In genomic region chr16:95093753-95094152, GRCm38 (mm10) we compare ENCODE assay signal across 7 mouse cellular contexts.
DNase-seq lines count a peak whose midpoint lies in the region; ATAC-seq and TF ChIP-seq lines count a peak whose summit lies in the region.

No protein-coding gene starts in this region.

- 13% methylated on average over 10 of the region's 10 CpGs for WGBS in heart, postnatal 0 days
- 22% methylated on average over 10 of the region's 10 CpGs for WGBS in liver, embryonic 11.5 days

- TF ChIP-seq CTCF in heart, postnatal 0 days (IDR thresholded peaks at IDR 0.05; ENCODE audit: low read depth): no peak

- no peak overlapping the region for H3K27ac ChIP-seq in heart, postnatal 0 days (ENCODE audit: low read depth)
- H3K27ac ChIP-seq in liver, embryonic 11.5 days (ENCODE audit: low read depth, low read length): no peak overlapping the region

- H3K4me1 ChIP-seq in heart, postnatal 0 days (ENCODE audit: control insufficient read depth, insufficient read depth): no peaks in the 10 kb centered on the region
- H3K4me1 ChIP-seq in liver, embryonic 11.5 days (replicated peaks; ENCODE audit: control insufficient read depth, insufficient read depth, low read length): no peaks in the 10 kb centered on the region

- peak; percentile 38 to 42 for DNase-seq in right cerebral cortex, postnatal 10 days (ENCODE audit: low spot score in 2 of 2)
- DNase-seq in right cerebral cortex, postnatal 36 days (ENCODE audit: low spot score in 2 of 2): no peak
- DNase-seq in adrenal gland, postnatal 25 days: peak; percentile 15
- DNase-seq in heart, postnatal 0 days (ENCODE audit: low spot score): peak; percentile 66
- peak; percentile 51 for DNase-seq in liver, embryonic 11.5 days (ENCODE audit: low spot score)
- DNase-seq in frontal cortex, adult 2 months (ENCODE audit: extremely low spot score in 1 of 2, low spot score in 1 of 2): no peak
- no peak for DNase-seq in T-cell, adult 2 months (ENCODE audit: low spot score)

- no peak overlapping the region for H3K9ac ChIP-seq in heart, postnatal 0 days (replicated peaks; ENCODE audit: low read depth, low read length)
- H3K9ac ChIP-seq in liver, embryonic 11.5 days (ENCODE audit: low read depth, low read length): no peak overlapping the region

- no peak overlapping the region for H3K4me2 ChIP-seq in heart, postnatal 0 days (ENCODE audit: low read depth, low read length)
- H3K4me2 ChIP-seq in liver, embryonic 11.5 days: no peak overlapping the region

- no peaks in the 10 kb centered on the region for H3K36me3 ChIP-seq in heart, postnatal 0 days (replicated peaks; ENCODE audit: control insufficient read depth, insufficient read depth, low read length)
- H3K36me3 ChIP-seq in liver, embryonic 11.5 days (ENCODE audit: control insufficient read depth, insufficient read depth, low read length): no peaks in the 10 kb centered on the region

- no peak overlapping the region for H3K4me3 ChIP-seq in heart, postnatal 0 days (ENCODE audit: low read depth, low read length)
- H3K4me3 ChIP-seq in liver, embryonic 11.5 days (ENCODE audit: low read depth, low read length): no peak overlapping the region

- ATAC-seq in heart, postnatal 0 days (ENCODE audit: insufficient read depth, low read depth): peak; percentile 81
- no peak for ATAC-seq in liver, embryonic 11.5 days (replicated peaks; ENCODE audit: low FRiP score)

- TF ChIP-seq EP300 in heart, postnatal 0 days (IDR thresholded peaks at IDR 0.05; ENCODE audit: low read depth): no peak

- no peaks in the 10 kb centered on the region for H3K9me3 ChIP-seq in heart, postnatal 0 days (replicated peaks; ENCODE audit: control insufficient read depth, low read length)
- no peaks in the 10 kb centered on the region for H3K9me3 ChIP-seq in liver, embryonic 11.5 days (ENCODE audit: control insufficient read depth, low read length)

- no peaks in the 10 kb centered on the region for H3K27me3 ChIP-seq in heart, postnatal 0 days (ENCODE audit: control insufficient read depth, insufficient read depth, low read length)
- no peaks in the 10 kb centered on the region for H3K27me3 ChIP-seq in liver, embryonic 11.5 days (replicated peaks; ENCODE audit: control insufficient read depth, insufficient read depth, low read length)

Comparison
In these comparisons a context has a peak if more than half of its experiments do, and no peak if none do; other contexts are left out.
1. DNase-seq: peak in right cerebral cortex, postnatal 10 days (2 of 2), adrenal gland, postnatal 25 days (single experiment), heart, postnatal 0 days (single experiment) and liver, embryonic 11.5 days (single experiment); none in right cerebral cortex, postnatal 36 days (0 of 2), frontal cortex, adult 2 months (0 of 2) and T-cell, adult 2 months (single experiment).